Mouse (Mus musculus) thymus, adult 2 months (tissue): ENCODE measurements at regions not wholly inside any gene's neighbourhood (a gene's known extent, or its start where the extent isn't known, plus 50 kb on each side); places are given as distances from the start of the nearest gene placed in this dataset.
A peak's percentile ranks its signal among the peaks of the same experiment; 100 is the strongest.
"Not testable (repeated sequence)": the region's sequence is repeated elsewhere in the genome, so short reads cannot be mapped to it uniquely, and the experiment has no call there.

Experiments used
- DNase-seq: peaks from one replicate; pipeline ENCODE4 v3.0.0; 2021
- H3K27ac ChIP-seq: fragments of 200-500 bp; 2 replicates; pipeline ENCODE4 v1.5.1; 2012; ENCODE audit warnings: low read length, control low read depth; ENCODE audit not compliant: control insufficient read depth, insufficient read depth
- H3K27me3 ChIP-seq: fragments of 200-500 bp; 2 replicates; pipeline ENCODE4 v1.6.1; 2012; ENCODE audit warnings: mild to moderate bottlenecking, low read length, moderate library complexity, mixed read lengths; ENCODE audit not compliant: control insufficient read depth, insufficient read depth
- H3K36me3 ChIP-seq: fragments of 200-500 bp; 2 replicates; pipeline ENCODE4 v1.6.1; 2012; ENCODE audit warnings: mild to moderate bottlenecking, low read length, moderate library complexity; ENCODE audit not compliant: control insufficient read depth, insufficient read depth
- H3K4me1 ChIP-seq: fragments of 200-500 bp; replicated peaks from 2 replicates; pipeline ENCODE4 v1.6.1; 2012; ENCODE audit warnings: low read length; ENCODE audit not compliant: control insufficient read depth, insufficient read depth
- H3K4me3 ChIP-seq: fragments of 200-500 bp; 2 replicates; pipeline ENCODE4 v1.5.1; 2012; ENCODE audit warnings: mild to moderate bottlenecking, low read length, control low read depth, moderate library complexity; ENCODE audit not compliant: control insufficient read depth, insufficient read depth
- CTCF ChIP-seq: fragments of 200-500 bp; IDR thresholded peaks from 2 replicates; pipeline ENCODE4 v1.5.1; 2012; ENCODE audit warnings: mild to moderate bottlenecking, control low read depth, low read length, moderate library complexity, borderline replicate concordance; ENCODE audit not compliant: control insufficient read depth, poor library complexity, insufficient read depth; ENCODE audit errors: extremely low read depth
- POLR2A ChIP-seq: fragments of 200-500 bp; IDR thresholded peaks from 2 replicates; pipeline ENCODE4 v1.6.1; 2012; ENCODE audit warnings: mild to moderate bottlenecking, low read length, control low read depth, moderate library complexity; ENCODE audit not compliant: control insufficient read depth, poor library complexity, insufficient read depth; ENCODE audit errors: extremely low read depth
- WGBS: fragments of 180-500 bp; shearing (Covaris S2); methylation state at CpG from one replicate; pipeline ENCODE4 v1.1.7; 2018; 5-methylcytosine and 5-hydroxymethylcytosine counted together

DNA sequence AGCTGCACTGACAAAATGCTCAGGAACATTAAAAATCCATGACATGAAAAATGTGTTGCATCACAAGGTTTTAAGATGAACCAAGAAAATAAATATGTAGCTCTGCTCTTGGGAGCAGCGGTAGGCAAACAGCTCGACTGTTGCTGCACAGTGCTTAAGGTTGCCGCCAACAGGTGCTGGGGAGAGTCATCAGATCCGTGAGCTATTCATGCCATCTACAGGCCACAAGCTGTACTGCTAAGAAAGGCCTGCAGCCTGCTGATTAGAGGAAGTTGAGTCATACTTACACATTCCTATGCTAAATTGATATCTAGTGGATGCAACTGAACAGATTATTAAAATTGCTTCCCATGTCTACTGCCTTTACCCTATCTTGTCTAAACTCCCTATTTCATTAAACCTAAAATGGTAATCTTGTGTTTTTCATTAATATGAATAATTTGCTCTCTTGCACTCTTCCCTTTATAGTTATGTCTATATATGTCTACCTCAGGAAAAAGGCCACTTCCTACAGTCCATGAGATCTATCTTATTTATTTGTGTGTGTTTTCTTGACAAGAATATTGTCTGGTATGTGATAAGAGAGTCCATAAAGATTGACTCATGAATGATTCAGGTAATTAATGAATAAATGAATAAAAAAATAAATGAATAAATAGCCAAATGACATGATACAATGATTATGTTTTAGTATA lies 754.9 kb downstream of the Rab28 start:
- H3K36me3 ChIP-seq: no peaks in the 10 kb centered on the region
- TF ChIP-seq CTCF (no peak), POLR2A (no peak)
- DNase-seq: peak; percentile 2
- WGBS: 3% methylated on average over 4 of the region's 4 CpGs
- no peak overlapping the region for H3K27ac ChIP-seq
- no peaks in the 10 kb centered on the region for H3K4me1 ChIP-seq
- H3K4me3 ChIP-seq: no peak overlapping the region
- H3K27me3 ChIP-seq: no peaks in the 10 kb centered on the region

DNA sequence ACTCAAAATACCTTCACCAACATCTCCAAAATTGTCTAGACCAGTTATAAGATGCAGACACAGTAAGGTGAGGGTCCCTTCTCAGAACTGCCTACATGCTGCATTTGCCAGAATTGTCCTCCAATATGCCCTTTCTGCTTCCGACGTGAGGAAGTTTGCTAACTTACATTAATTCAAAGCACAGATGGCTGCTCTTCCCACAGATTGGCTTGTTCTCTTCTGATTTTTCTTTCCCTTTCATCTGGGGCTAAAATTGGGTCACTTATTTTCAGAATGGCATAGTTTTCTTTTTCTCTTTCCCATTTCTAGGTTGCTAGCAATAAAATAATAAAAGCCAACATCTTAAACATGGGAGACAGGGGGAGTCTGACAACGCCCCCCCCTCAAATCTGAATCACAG lies 778.8 kb downstream of the Rab28 start:
- H3K4me3 ChIP-seq: no peak overlapping the region
- H3K4me1 ChIP-seq: no peaks in the 10 kb centered on the region
- 83% methylated on average over 3 of the region's 3 CpGs for WGBS
- TF ChIP-seq CTCF (no peak), POLR2A (no peak)
- H3K27ac ChIP-seq: no peak overlapping the region
- no peak for DNase-seq
- no peaks in the 10 kb centered on the region for H3K36me3 ChIP-seq
- no peaks in the 10 kb centered on the region for H3K27me3 ChIP-seq

DNA sequence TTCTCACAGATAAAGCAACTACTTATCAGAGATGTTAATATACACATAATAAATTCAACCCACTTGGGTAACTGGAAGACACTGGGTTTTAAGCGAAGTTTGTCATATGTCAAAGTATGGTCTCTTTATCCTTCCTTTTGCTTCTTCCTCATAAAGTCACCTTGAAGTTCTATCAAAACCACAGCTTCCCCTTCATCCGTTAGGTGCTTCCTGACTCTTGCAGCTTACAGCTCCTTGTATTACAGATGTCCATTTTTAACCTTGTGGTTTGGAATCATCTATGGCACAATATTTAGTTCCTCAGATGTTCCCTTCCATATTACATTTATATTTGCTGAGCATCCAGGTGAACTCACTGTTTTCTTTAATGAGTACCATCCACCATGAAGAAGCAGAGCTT lies 787.0 kb downstream of the Rab28 start:
- DNase-seq: no peak
- Histone ChIP-seq H3K36me3 (no peaks in the 10 kb centered on the region), H3K27ac (no peak overlapping the region), H3K27me3 (no peaks in the 10 kb centered on the region), H3K4me1 (no peaks in the 10 kb centered on the region), H3K4me3 (no peak overlapping the region)
- 10% methylated on average over 2 of the region's 2 CpGs for WGBS
- TF ChIP-seq CTCF (no peak), POLR2A (no peak)

DNA sequence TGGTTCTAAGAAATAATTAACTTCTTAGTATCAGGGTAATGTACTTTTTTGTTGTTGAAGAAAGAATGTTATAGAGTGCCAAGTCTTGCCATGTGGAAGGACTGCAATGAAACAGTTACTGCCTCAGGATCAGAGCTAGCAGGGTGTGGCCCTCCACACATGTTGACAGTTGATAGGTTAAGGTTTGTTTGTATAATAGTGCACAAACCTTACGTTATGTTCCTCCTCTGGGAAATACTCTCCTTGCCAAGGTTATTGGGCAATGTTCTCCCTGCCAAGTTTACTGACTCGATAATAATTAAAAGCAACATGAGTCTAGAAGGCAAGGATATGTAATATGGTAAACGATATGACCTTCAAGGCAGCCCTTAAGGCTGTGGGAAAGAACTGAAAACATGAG lies 799.2 kb downstream of the Rab28 start:
- no peaks in the 10 kb centered on the region for H3K4me1 ChIP-seq
- no peaks in the 10 kb centered on the region for H3K36me3 ChIP-seq
- H3K27me3 ChIP-seq: no peaks in the 10 kb centered on the region
- no peak for DNase-seq
- no peak for TF ChIP-seq POLR2A
- TF ChIP-seq CTCF: no peak
- H3K27ac ChIP-seq: no peak overlapping the region
- no peak overlapping the region for H3K4me3 ChIP-seq
- WGBS: 93% methylated on average over 3 of the region's 3 CpGs

DNA sequence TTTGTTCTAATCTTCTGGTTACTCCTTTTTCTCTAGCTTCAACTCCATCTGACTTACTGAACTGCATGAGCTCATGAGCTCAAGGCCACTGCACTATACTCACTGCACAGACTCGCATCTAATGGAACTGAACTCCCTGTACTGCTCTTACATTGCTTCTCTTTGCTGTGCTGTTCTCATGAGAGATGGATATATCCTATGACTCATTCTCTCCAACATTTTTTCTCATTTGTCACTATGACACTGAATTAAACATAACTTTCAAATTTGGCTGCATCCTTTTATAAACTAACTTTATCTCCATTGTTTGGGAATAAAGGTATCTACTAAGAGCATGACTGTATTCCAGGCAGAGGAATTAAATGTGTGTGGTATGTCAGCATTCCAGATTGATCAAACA lies 806.2 kb downstream of the Rab28 start:
- Histone ChIP-seq H3K27me3 (no peaks in the 10 kb centered on the region), H3K4me3 (no peak overlapping the region), H3K36me3 (no peaks in the 10 kb centered on the region), H3K4me1 (no peaks in the 10 kb centered on the region), H3K27ac (no peak overlapping the region)
- DNase-seq: no peak
- WGBS: 91% methylated on average over 1 of the region's 1 CpGs
- TF ChIP-seq CTCF (no peak), POLR2A (no peak)

DNA sequence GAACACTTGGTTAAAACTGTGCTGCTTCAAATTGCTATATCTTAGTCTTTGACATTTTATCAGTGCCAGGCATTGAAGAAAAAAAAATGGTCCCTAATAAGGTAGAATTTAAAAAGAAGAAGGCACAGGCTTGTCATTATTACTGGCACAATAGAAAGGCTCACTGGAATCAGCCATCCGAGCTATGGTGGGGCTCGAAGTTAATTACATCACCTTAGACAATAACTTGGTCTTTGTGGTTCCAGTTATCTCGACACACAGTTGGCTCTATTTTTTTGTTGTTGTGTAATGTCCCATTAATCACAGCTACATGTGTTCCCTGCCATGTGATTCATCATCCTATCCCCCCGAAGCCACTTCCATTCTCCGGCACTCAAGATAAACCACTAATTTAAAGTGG lies 825.1 kb downstream of the Rab28 start:
- no peak for DNase-seq
- H3K4me1 ChIP-seq: no peaks in the 10 kb centered on the region
- no peak overlapping the region for H3K27ac ChIP-seq
- no peak for TF ChIP-seq CTCF
- no peak for TF ChIP-seq POLR2A
- no peaks in the 10 kb centered on the region for H3K36me3 ChIP-seq
- no peaks in the 10 kb centered on the region for H3K27me3 ChIP-seq
- no peak overlapping the region for H3K4me3 ChIP-seq
- 80% methylated on average over 5 of the region's 5 CpGs for WGBS

DNA sequence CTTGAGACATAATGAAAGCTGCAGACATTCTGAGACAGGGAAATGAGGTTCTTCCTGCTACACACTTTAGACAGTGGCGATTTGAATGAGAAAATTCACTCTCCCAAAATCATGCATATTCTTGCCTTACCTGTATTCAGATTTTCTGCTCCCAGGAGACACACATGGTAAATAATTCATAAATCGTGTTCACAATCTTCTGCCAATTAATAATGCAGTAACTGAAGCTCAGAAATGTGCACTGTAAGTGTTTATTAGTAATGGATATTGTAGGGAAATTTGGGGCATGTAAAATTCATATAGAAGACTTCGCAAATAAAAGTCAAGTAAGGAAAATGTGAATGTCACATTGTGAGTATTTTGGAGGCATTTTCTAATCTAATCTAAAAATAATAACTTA lies 830.2 kb downstream of the Rab28 start:
- Histone ChIP-seq H3K27ac (no peak overlapping the region), H3K4me3 (no peak overlapping the region), H3K36me3 (no peaks in the 10 kb centered on the region), H3K4me1 (no peaks in the 10 kb centered on the region), H3K27me3 (no peaks in the 10 kb centered on the region)
- 78% methylated on average over 3 of the region's 3 CpGs for WGBS
- TF ChIP-seq CTCF (no peak), POLR2A (no peak)
- DNase-seq: no peak

DNA sequence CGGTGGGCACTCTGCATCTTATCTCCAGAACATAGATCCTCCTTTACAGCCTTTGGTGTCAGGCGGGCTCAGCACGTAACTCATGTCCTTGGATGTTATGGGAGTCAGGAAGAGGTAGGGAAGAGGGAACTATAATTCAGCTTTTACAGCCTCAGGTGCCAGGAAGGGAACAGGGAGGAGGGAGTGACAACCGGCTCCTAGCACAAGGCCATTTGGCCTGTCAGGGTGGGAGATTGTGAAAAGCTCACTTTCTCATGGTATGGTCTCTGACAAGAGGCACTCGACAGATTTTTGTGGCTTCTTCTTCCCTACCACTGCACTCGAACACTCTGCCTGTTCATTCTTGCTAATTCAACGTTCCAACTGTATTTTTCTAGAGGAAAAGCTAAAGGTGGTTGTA lies 845.6 kb downstream of the Rab28 start:
- not testable (repeated sequence) for H3K36me3 ChIP-seq, H3K27me3 ChIP-seq, DNase-seq, H3K4me1 ChIP-seq, H3K27ac ChIP-seq, H3K4me3 ChIP-seq
- WGBS: 88% methylated on average over 7 of the region's 7 CpGs
